Mouse (Mus musculus): ENCODE measurements around the gene Shroom4.

DNA sequence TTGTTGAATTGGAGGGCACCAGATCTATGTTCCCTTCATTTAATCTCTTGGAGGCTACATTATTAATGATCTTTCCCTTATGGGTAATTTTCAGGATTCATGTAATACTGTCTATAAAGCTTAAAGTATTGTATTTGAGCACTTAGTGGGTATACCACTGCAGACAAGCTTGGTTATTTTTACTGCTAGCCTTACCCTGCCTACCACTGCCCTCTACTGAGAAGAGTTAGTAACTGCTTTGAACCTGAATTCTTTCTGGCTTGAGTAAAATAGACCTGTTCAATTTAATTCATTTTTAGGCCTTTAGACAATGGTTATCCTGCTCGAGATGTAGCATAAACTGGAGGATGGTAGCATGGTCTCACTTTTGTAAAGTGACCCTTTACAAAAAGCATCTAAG is 75.5 kb downstream of the Shroom4 start:
- TF ChIP-seq POLR2A (IDR thresholded peaks at IDR 0.05; ENCODE audit: insufficient read length, low read depth) (no peak), MYOG (IDR thresholded peaks at IDR 0.05; ENCODE audit: control insufficient read depth in 1 of 3, insufficient read depth in 1 of 3, insufficient read length in 2 of 3, low read depth in 2 of 3) (no peak), E2F4 (IDR thresholded peaks at IDR 0.05; ENCODE audit: insufficient read depth) (no peak), REST (IDR thresholded peaks at IDR 0.05; ENCODE audit: insufficient read depth, insufficient read length) (no peak), TCF12 (IDR thresholded peaks at IDR 0.05; ENCODE audit: insufficient read depth, poor library complexity, severe bottlenecking) (no peak), SRF (IDR thresholded peaks at IDR 0.05; ENCODE audit: control insufficient read depth, insufficient read length, low read depth) (no peak), USF1 (IDR thresholded peaks at IDR 0.05; ENCODE audit: low read depth) (no peak), POLR2AphosphoS2 (IDR thresholded peaks at IDR 0.05; ENCODE audit: insufficient read length, low read depth) (no peak), MYOD1 (IDR thresholded peaks at IDR 0.05; ENCODE audit: control insufficient read depth in 1 of 3, insufficient read length in 2 of 3, low read depth in 2 of 3) (no peak), MAX (IDR thresholded peaks at IDR 0.05; ENCODE audit: low read depth) (no peak), TCF3 (IDR thresholded peaks at IDR 0.05; ENCODE audit: insufficient read length, low read depth) (no peak), CEBPB (IDR thresholded peaks at IDR 0.05; ENCODE audit: insufficient read depth, poor library complexity, severe bottlenecking) (no peak)

Data from myocyte (in vitro differentiated cells).